Mouse (Mus musculus): ENCODE results near the gene Coro2b.

Gene Coro2b

GRCm38 (mm10) chr9:62393531-62393930 lies 143.3 kb downstream of the Coro2b start:
- DNase-seq (ENCODE audit: low read depth, low spot score): no peak

- DNase-seq (ENCODE audit: low read depth, low spot score): no peak
Measured at GRCm38 (mm10) chr9:62389735-62390134, 147.1 kb downstream of the Coro2b start.

GRCm38 (mm10) chr9:62385727-62386518 lies 150.9 kb downstream of the Coro2b start:
- no peak for DNase-seq (ENCODE audit: low read depth, low spot score)

- no peak for DNase-seq (ENCODE audit: low read depth, low spot score)
Measured at GRCm38 (mm10) chr9:62385062-62385461, 151.8 kb downstream of the Coro2b start.

- no peak for DNase-seq (ENCODE audit: low read depth, low spot score)
Measured at GRCm38 (mm10) chr9:62382519-62383084, 154.2 kb downstream of the Coro2b start.

- no peak for DNase-seq (ENCODE audit: low read depth, low spot score)
Measured at GRCm38 (mm10) chr9:62381402-62381913, 155.4 kb downstream of the Coro2b start.

GRCm38 (mm10) chr9:62380351-62380750 lies 156.5 kb downstream of the Coro2b start:
- no peak for DNase-seq (ENCODE audit: low read depth, low spot score)

GRCm38 (mm10) chr9:62377897-62378296 lies 158.9 kb downstream of the Coro2b start:
- DNase-seq (ENCODE audit: low read depth, low spot score): no peak

- DNase-seq (ENCODE audit: low read depth, low spot score): no peak
Measured at GRCm38 (mm10) chr9:62374276-62374675, 162.6 kb downstream of the Coro2b start.

GRCm38 (mm10) chr9:62373222-62374123 lies 163.4 kb downstream of the Coro2b start:
- peak; percentile 56 for DNase-seq (ENCODE audit: low read depth, low spot score)

- no peak for DNase-seq (ENCODE audit: low read depth, low spot score)
Measured at GRCm38 (mm10) chr9:62372556-62373221, 164.2 kb downstream of the Coro2b start.

- no peak for DNase-seq (ENCODE audit: low read depth, low spot score)
Measured at GRCm38 (mm10) chr9:62371745-62372555, 164.9 kb downstream of the Coro2b start.

- no peak for DNase-seq (ENCODE audit: low read depth, low spot score)
Measured at GRCm38 (mm10) chr9:62370648-62371280, 166.1 kb downstream of the Coro2b start.

GRCm38 (mm10) chr9:62370186-62370585 lies 166.7 kb downstream of the Coro2b start:
- DNase-seq (ENCODE audit: low read depth, low spot score): no peak
